Mouse (Mus musculus) neutrophil, adult 5-6 weeks (primary cell): ENCODE results near the gene Pparg. TPM values are rescaled to one million over a fixed set of nuclear protein-coding genes. Genes with fewer than 3 reads are reported as not detected.

Experiments
- ATAC-seq: fragments of 151-379, 151-347 bp; 2 replicates; pipeline ENCODE4 v1.8.0; 2017; ENCODE audit warnings: mild to moderate bottlenecking, moderate TSS enrichment; ENCODE audit not compliant: insufficient number of reproducible peaks, poor library complexity, low FRiP score, severe bottlenecking; ENCODE audit errors: extremely low read depth
- total RNA-seq: library from RNA; stranded (forward); fragments of 200-1000 nt; gene quantifications from 2 replicates; pipeline ENCODE4 v1.2.3, GENCODE M21; 2017

Gene Pparg
- total RNA-seq, result 0.61 and 0.93 TPM in 2 replicates

DNA sequence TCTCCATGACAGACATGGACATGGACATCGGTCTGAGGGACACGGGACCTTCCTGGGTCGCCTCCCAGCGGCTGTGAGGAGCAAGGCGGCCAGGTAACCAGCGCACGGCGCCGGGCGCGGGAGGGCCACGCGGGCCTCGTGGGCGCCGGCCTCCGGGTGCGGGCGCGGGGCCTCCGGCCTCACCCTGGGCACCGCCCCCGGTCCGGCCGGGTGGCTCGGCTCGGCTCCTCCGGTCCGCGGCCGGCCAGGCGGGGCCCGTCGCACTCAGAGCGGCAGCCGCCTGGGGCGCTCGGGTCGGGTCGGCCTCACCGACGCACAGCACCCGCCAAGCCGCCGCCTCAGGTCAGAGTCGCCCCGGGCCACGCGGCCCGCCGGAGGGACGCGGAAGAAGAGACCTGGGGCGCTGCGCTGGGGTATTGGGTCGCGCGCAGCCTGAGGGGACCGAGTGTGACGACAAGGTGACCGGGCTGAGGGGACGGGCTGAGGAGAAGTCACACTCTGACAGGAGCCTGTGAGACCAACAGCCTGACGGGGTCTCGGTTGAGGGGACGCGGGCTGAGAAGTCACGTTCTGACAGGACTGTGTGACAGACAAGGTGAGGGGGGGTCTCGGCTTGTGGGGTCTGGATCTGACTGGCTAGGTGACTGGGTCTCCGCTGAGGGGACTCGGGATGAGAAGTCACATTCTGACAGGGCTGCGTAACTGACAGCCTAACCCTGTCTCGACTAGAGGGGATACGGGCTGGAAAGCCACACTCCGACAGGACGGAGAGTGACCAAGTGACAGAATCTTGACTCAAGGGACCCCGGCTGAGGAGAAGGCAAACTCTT, at the start of gene Pparg:
Pparg (plus strand) TSS at position 176 of the 830 bp plus-strand sequence.
- no peak for ATAC-seq

- ATAC-seq, result no peak
Measured at GRCm38 (mm10) chr6:115312780-115313179, 48.0 kb upstream of the Pparg start.

DNA sequence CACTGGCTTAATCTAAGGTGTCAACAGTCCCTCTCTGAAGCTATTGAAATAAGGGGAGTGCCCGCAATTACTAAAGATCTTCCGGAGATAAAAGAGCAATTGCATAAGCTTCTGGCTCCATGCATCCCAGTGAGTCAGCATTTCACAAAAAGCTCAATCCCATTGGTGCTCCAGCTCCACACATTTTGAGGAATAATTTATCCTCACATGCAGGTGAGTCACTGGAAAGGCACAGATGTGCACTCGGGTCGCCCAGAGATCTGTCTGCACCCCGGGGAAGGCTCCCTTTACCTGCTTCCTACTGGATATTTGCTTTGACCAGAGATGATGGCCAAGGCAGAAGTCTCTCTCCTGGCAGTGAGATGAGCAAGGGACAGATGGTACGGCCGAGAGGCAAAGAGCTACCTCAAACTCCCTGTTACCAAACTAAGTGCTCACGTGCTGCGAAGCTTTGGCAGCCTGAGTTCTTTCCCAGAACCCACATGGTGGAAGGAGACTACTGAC, 47.5 kb upstream of the Pparg start:
- no peak for ATAC-seq

GRCm38 (mm10) chr6:115313910-115314309, 46.8 kb upstream of the Pparg start:
- ATAC-seq, result no peak

DNA sequence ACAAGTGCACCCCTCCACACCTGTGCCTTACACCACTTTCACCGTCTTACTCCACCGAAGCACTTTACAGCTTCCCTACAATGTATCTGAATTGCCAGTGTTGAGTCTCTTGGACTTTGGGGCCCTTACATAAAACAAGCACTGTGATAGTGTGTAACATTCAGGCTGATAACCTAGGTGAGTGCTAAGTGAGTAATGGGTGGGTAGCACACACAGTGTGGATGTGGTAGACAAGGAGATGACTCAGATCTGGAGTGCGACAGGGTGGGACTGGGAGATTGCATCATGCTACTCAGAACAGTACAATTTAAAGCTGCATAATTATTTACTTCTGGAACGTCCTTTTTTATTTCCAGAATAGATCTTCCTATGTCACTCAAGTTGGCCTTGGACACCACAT, 45.0 kb upstream of the Pparg start:
- no peak for ATAC-seq

DNA sequence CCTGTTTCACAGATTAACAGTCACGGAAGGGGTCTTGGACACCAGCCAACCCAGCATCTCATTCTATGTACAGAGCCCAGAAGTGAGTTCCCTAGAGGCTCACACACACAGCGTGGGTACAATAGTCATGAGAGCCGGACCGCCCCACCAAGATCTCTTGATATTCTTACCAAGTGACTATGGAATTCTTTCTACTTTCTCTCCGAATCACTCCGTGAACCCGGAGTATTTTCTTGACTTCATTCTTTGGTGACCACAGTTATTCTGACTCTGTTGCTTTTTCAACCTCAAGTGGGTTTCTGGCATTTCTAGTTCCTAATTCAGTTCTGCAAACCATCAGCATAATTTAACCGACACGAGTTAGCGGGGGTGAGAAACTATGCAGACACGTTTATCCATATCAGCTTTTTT, 43.9 kb upstream of the Pparg start:
- no peak for ATAC-seq

GRCm38 (mm10) chr6:115318811-115319210, 41.9 kb upstream of the Pparg start:
- ATAC-seq, result no peak

- no peak for ATAC-seq
Measured at GRCm38 (mm10) chr6:115319686-115320085, 41.1 kb upstream of the Pparg start.

GRCm38 (mm10) chr6:115320927-115321714, 39.6 kb upstream of the Pparg start:
- ATAC-seq, result no peak

GRCm38 (mm10) chr6:115321883-115322351, 38.8 kb upstream of the Pparg start:
- no peak for ATAC-seq

DNA sequence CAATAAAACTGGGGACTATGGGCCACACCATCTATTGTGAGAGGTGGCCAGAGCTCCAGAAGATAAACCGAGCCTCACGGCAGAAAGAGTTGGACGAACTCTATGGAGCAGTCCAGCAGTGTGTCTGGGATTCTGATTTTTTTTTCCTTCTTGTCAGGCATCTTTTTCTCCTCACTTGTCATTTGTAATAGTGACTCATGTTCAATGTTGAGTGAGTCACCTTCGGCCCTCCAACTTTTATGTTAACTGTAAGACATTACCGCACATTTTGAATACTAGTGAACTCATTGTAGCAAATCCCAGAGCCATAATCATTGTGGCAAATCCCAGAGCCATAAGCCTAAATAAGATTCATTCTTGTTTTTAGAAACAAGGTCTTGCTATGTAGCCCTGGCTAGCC, 37.8 kb upstream of the Pparg start:
- no peak for ATAC-seq

GRCm38 (mm10) chr6:115330964-115331363, 29.8 kb upstream of the Pparg start:
- no peak for ATAC-seq

DNA sequence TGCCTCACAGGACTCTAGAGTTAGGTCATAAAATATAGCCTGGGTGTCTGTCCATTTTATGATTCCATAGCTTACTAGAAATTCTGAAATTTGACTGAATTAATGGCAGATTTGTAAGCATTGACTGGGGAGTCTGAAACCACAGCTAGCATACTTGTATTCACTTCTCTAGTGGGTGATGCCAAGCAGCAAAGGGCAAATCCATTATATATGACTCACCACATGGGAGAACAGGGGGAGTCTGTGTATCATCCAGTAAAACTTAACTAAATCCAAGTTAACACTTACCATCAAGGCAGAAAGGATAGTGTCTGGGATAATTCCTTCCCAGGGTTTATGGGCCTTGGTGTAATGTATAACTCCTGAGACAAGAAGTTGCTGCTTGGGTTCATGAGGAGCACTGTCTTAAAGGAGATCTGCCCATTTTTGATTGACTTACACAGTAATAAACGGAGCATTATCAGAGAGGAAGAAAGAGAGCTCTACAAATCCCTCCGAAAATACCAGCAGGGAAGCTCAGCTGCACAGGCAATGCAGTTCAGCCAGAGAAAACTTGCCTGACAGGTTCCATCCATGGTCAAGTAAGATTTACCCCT, 27.6 kb upstream of the Pparg start:
- ATAC-seq, result no peak

- ATAC-seq, result no peak
Measured at GRCm38 (mm10) chr6:115335536-115335935, 25.2 kb upstream of the Pparg start.

DNA sequence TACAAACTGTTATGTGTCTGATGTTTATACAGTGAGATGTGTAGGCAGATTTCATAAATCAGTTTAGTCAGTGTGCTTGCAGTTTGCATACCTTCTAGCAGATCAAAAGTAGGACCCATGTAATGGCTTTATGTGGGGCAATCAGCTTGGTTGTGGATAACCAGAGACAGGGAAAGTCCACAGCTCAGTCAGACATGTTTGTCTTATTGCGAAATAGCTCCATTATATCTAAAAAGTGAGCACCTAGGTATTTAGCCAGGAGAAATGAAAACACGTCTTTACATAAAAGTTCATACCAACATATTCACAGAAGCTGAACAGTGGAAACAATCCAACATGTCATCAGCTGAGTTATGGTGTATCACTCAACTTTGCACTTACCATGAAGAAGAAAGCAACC, 20.7 kb upstream of the Pparg start:
- ATAC-seq, result no peak

- ATAC-seq, result no peak
Measured at GRCm38 (mm10) chr6:115343096-115343495, 17.7 kb upstream of the Pparg start.

- no peak for ATAC-seq
Measured at GRCm38 (mm10) chr6:115343570-115343969, 17.2 kb upstream of the Pparg start.

GRCm38 (mm10) chr6:115344101-115344500, 16.6 kb upstream of the Pparg start:
- no peak for ATAC-seq

DNA sequence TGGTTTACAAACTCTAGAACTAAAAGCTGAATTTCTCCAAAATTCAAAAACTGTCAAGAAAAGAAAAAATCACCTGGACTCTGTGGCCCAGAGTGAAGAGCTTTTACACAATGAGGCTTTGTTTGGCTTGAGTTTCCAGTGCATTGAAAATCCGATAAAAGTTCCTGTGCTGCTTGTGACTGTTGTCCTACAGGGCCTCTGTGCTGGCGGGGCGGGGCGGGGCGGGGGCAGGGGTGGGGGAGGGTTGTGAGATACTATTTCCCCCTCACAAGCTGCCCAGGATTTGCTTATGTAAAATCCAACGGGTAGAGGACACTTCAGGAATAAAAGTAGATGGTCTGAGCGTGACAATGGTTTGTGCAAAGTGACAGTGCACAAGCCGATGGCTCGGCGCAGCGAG, 16.2 kb upstream of the Pparg start:
- ATAC-seq, result no peak
